Mouse (Mus musculus): ENCODE measurements around the gene Adarb1.
A peak's percentile ranks its signal among the peaks of the same experiment; 100 is the strongest.

Adarb1 gene

DNA sequence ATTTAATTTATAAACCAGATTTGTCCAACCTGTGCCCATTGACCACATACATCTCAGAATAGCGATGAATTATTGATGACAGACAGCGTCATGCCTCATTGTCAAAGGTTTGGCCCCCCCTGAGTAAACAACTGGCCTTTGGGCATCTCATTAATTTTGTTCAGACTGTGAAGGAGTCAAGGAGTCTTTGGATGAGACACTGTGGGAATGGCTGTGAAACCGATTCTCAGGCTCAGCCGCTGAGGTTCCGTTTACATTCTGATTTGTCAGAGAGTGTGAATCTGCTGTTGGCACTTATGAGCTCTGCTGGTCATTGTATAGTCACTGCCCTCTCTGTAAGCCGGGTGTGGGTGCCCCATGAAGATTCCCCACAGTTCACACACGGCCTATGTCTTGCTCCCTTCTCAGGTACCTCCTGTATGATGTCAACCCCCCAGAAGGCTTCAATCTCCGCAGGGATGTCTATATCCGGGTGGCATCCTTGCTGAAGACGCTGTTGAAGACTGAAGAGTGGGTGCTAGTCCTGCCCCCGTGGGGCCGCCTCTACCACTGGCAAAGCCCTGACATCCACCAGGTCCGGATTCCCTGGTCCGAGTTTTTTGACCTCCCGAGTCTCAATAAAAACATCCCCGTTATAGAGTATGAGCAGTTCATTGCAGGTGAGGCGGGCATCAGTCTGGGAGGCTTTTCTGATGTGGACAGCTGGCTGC is 157.7 kb downstream of the Adarb1 start:
- DNase-seq (ENCODE audit: low spot score), result no peak

DNA sequence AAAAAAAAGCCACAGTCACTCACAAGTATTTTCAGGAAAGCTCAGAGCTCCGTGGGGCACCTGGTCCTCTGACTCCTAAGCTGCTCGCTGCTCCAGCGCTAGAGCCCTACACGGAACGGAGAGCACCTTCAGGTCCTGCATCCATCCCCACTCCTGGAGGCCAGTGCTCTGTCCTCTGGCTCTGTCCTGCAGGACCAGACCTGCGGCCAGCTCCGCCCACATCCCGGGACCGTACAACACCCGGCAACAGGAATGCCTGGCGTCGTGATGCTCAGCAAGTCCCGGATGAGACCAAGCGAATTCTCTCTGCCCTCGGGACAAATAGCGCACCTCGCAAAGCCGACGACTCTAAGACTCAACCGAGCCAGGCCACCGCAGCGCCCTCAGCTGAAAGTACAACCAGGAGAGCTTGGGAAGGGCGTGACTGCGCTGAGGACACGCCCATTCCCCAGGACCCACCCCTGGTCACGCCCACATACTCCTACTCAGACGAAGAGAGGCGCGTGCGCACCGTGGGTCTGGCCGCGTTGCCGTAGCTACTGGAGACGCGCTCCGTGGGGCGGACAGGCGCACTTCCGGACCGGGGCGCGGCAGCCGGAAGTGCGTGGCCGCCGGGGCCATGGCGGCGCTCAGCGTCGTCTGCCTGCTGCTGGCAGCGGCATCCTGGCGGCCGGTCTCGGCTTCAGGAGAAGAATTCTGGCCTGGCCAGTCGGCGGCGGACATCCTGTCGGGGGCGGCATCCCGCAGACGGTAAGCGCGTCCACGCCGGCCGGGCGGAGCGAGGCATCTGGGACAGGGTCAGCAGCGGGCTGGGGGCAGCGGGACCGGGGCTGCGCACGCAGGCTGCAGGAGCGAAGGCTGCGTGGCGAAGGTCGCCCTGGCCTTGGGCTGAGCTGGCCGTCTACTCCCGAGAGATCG is 159.1 kb downstream of the Adarb1 start, which contains the start of gene Pofut2:
TSS of gene Pofut2 (plus strand) at position 515 of the 918 bp plus-strand sequence.
- DNase-seq (ENCODE audit: low spot score), result peak; percentile 90

DNA sequence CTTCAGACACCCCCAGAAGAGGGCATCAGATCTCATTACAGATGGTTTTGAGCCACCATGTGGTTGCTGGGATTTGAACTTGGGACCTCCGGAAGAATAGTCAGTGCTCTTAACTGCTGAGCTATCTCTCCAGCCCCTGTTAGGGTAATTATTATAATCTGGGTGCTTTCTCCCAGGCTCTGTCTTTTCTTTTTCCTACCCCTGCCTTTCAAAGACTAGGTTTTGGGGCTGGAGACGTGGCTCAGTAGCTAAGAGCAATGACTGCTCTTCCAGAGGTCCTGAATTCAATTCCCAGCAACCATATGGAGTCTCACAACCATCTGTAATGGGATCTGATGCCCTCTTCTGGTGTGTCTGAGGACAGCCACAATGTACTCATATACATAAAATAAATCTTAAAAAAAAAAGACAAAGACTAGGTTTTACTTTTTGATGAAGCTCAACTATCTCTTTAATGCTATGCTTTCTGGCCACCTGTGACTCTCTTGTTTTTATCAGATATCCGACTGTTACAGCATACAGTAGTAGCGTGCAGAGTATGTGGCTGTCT is 160.0 kb downstream of the Adarb1 start:
- DNase-seq (ENCODE audit: low spot score), result no peak

DNA sequence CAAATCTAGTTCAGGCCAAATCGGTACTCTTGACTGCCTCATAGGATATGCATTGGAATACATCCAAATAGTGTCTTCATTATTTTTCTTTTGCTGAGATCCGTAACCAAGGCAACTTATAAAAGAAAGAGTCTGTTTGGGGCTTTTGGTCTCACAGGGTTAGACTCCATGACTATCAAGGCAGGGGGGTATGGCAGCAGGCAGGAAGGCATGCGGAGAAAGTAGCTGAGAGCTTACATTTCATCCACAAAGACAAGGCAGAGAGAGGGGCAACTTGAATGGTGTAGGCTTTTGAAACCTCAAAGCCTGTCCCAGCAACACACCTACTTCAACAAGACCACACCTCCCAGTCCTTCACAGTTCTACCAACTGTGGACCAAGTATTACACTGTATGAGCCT is 162.4 kb downstream of the Adarb1 start:
- DNase-seq (ENCODE audit: low spot score), result no peak

DNA sequence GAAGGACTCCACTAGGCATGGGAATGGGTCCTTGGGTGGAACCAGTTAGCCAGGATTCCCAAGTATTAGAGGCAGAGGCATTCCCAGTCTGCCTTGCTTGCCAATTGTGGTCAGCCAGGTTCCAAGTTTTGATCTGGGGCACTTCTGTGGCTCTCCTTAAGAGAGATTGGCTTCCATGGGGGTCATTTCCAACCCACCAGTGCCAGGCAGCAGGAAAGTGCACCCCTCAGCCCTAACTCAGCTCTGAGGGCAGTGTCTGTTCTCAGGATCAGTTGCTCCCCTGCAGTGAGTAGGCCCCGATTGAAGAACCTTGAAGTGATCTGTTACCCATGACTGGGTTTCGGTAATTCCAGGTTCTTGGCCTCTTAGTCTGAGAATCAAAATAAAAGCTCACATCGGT is 162.8 kb downstream of the Adarb1 start:
- no peak for DNase-seq (ENCODE audit: low spot score)

DNA sequence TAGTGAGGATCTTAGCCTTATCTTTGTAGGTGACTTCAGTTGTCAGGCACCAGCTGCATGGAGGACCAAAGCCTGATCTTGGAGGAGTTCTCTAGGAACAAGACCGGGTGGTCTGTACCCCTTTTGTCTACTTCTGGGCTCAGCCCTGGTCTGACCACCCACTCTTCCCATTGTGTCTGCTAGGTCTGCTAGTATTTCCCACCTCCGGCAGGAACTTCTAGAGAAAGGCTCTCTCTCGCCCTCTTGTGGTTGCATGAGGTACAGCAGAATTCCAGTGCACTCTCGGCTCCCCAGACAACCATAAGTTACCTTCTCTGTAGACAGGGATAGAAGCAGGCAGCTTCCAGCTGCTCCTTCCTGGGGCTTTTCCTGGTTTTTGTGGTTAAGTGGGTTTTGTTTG is 165.3 kb downstream of the Adarb1 start:
- DNase-seq (ENCODE audit: low spot score), result peak; percentile 70

DNA sequence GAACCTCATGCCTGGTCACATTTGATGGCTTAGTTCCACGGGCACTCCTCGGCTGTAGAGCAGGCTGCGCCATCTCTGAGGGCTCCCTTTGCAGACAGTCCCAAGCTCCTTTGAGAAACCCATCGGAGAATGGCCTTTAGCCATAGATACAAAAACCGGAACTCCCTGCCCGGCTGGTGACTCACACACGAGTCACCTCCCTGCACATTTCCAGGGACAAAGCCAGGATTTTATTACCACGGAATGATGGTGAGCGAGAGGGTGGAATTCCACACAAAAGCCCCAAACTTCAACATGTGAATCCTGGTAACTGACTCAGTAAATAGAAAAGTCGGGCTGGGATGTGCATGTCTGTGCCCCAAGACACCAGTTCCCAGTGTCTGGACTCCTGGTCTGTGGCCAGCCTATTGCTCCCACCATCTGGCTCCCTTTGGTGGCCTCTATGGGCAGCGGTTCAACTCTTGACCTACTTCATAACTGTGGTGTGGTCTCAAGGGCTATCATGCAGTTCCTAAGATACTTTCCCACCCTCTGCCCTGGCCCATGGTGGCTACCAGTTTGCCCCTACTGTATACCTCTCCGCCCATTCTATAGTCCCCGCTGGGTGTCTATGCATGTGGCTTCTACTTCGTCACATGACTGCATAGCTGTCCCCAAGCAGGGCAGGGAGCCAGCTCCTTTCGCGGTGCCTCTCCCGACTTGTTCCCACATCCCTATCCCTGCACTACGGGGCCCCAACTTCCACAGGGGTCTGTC is 166.1 kb downstream of the Adarb1 start:
- DNase-seq (ENCODE audit: low spot score), result no peak

DNA sequence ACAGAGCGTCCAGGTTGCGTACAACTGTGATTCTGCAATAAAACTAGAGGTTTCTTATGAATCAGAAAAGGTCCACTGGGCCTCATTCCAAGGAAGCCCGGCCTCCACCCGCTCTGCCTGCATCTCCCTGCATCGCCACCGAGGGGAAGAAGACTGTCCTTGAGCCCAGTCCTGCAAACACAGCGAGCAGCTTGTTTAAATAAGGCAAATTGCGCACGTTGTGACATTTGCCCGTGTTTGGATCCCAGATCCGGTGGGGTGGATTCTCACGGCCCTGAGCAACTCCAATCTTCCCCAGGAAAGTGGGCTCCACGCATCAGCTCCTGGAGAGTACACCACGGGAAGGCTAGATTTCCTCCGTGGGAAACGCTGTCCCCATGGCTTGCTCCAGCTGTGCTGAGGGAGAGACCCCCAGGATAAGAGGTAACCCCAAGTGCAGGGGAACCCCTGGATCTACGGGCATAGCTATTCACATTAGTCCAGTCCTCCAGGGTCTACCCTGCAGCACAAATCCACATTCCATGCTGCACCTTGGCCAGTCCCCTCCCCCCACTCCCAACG is 166.8 kb downstream of the Adarb1 start:
- DNase-seq (ENCODE audit: low spot score), result no peak

DNA sequence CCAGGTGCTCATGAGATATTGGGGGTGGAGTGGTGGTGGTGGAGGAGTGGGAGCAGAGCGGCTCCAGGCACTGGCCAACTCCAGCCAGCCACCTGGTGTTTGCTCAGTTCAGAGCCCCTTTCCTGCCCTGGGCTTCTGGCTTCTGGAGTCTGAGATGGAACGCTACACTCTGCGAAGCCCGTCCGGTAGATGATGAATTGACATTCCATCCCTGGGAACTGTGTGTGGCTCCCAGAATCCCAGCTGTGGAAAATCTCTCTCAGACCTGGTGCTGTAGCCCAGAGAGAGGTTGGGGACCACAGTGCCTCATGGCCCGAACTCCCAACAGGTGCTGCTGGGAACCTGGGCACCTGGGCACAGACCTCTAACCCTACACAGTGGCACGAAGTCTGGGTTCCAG is 170.4 kb downstream of the Adarb1 start:
- DNase-seq (ENCODE audit: low spot score), result no peak

DNA sequence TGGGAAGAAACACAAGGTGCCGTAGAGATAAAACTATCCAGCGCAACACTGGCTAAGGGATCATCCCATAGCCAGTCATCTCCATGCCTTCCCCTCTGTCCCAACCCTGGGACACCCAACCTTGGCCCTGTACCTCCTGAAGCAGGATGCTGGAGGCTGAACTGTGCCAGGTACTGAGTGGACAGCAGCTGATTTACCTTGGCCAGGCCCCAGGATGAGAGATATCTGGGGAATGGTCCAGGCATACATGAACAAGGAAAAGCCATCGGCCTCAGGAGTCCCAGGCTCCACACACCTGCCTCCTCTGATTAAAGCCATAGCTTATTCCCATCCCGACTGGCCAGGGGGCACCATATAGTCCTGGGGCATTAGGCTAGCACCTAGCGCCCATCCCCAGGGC is 171.0 kb downstream of the Adarb1 start:
- DNase-seq (ENCODE audit: low spot score), result no peak

DNA sequence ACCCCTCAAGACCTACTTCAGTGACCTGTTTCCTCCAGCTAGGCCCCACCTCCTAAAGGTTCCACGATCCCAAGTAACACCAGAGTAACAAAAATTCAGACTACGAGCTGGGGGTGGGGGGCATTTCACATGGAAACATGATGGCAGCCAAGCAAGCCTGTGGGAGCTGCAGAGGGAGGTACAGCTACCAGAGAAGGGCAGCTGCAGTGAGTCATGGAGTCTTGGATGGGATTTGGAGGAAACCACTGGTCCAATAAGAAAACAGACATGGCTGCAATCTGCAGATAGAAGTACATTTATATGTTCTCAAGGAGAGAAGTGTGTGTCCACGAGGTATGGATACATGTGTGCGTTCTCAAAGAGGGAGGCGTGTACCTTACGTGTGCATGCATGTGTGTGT is 173.3 kb downstream of the Adarb1 start:
- DNase-seq (ENCODE audit: low spot score), result no peak

DNA sequence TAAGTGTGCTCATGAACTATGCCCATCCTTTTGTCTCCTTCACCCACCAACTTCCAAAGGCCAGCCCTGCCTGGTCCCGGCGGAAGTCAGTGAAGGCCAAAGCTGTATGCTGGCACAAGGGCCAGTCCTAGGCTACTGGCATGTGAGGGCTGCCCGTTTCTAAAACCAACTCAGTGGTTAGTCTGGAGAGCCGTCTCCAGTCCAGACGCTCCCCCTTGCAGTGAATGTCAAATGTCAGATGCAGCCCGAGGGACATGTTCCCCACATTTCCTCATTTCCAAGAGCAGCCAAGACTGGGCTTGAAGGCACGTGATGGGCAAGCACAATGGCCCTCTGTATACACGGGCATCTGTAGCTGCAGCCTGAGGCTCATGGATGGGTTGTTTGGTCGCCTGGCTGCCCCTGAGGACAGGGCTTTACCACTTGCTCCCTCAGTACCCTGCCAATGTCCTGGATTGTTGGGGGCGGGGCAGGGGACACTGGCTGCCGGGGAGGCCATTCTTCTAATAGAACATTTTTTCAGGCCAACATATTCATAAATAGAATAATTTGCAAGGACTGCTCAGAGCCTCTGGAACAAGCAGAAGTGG is 174.4 kb downstream of the Adarb1 start:
- no peak for DNase-seq (ENCODE audit: low spot score)

DNA sequence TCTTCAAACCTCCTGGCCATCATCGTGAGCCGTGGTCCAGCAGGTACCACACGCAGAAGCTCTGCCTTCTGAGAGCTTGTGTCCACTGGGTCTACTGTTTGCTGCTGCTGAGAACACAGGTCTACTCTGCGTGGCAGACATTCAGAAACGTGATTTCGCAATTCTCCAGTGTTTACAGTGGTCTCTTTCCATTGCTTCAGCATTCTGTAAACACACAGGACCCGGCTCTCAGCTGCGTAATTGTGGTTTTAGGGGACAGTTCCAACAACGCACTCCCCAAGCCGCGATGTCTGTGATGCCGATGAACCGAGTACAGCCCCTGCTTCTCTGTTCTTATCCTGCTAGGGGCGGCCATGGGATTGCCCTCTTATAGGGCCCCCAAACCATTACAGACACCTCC is 175.2 kb downstream of the Adarb1 start:
- no peak for DNase-seq (ENCODE audit: low spot score)

DNA sequence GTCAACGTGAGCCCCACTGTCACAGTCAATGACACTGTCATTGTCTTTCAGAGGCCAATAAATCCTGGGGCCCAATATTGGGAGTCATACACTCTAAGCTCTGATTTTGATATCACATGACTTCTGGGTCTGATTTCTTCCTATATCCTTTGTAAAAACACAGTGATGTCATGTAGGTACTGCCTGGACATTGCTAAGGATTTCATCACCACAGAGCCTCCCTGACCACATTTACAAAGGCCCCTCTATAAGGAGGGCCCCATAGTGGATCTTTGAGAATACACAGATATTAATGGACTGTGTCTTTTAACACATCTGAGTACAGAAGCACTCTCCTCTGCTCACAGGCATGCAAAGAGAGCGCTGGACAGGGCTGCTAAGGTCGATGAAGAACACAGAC is 175.7 kb downstream of the Adarb1 start:
- no peak for DNase-seq (ENCODE audit: low spot score)

DNA sequence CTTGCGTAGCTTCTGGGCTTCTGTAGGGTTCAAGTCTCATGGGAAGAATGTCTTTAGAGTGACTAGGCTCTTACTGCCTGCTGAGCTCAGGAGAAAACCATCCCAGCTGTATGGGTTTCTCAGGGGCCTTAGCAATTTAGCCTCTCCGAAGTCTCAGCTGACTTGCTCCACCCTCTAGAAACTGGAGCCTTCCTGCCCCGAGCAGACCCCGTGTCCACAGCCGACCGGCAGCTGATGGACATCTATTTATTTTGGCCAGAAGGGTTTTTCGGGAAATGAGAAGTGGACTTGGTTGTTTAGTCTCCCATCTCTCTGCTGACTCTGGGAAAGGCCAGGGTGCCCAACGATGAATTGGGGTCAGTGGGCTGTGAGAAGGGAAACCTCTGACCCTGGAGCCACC is 177.3 kb downstream of the Adarb1 start:
- no peak for DNase-seq (ENCODE audit: low spot score)

Measured in left cerebral cortex, adult 11 months (tissue).